Mouse (Mus musculus) limb, embryonic 14.5 days (tissue): ENCODE data around the gene Tmc2. TPM values are rescaled to one million over a fixed set of nuclear protein-coding genes. Genes with fewer than 3 reads are reported as not detected.

ENCODE experiments used
- ATAC-seq: fragments of 200-750 bp; cut with Nextera tagmentation; 2 replicates; pipeline ENCODE4 v1.8.0; 2017; ENCODE audit warnings: low read depth, moderate number of reproducible peaks, moderate TSS enrichment; ENCODE audit not compliant: low FRiP score
- DNase-seq: peaks from one replicate; pipeline ENCODE4 v3.0.0-alpha.2; 2015; ENCODE audit warnings: low spot score
- H3K27ac ChIP-seq: fragments of 300-500 bp; sonication (generic); replicated peaks from 2 replicates; pipeline ENCODE4 v1.5.1; 2014; ENCODE audit warnings: low read depth, mild to moderate bottlenecking, low read length, moderate library complexity, mixed read lengths
- H3K27me3 ChIP-seq: fragments of 300-500 bp; sonication (generic); 2 replicates; pipeline ENCODE4 v1.6.1; 2014; ENCODE audit warnings: low read length, mixed read lengths; ENCODE audit not compliant: control insufficient read depth, insufficient read depth
- H3K36me3 ChIP-seq: fragments of 300-500 bp; sonication (generic); 2 replicates; pipeline ENCODE4 v1.6.1; 2014; ENCODE audit warnings: mild to moderate bottlenecking, low read length, moderate library complexity, mixed read lengths; ENCODE audit not compliant: control insufficient read depth, insufficient read depth
- H3K4me1 ChIP-seq: fragments of 300-500 bp; sonication (generic); 2 replicates; pipeline ENCODE4 v1.6.1; 2014; ENCODE audit warnings: antibody characterized with exemption, low read length, mixed read lengths; ENCODE audit not compliant: control insufficient read depth, insufficient read depth
- H3K4me2 ChIP-seq: fragments of 300-500 bp; sonication (generic); replicated peaks from 2 replicates; pipeline ENCODE4 v1.6.1; 2014; ENCODE audit warnings: low read depth, mild to moderate bottlenecking, low read length, moderate library complexity; ENCODE audit not compliant: severe bottlenecking
- H3K4me3 ChIP-seq: fragments of 300-500 bp; sonication (generic); replicated peaks from 2 replicates; pipeline ENCODE4 v1.5.1; 2014; ENCODE audit warnings: low read length
- H3K9ac ChIP-seq: fragments of 300-500 bp; sonication (generic); 2 replicates; pipeline ENCODE4 v1.6.1; 2014; ENCODE audit warnings: mild to moderate bottlenecking, low read depth, low read length, moderate library complexity; ENCODE audit not compliant: severe bottlenecking
- H3K9me3 ChIP-seq: fragments of 300-500 bp; sonication (generic); 2 replicates; pipeline ENCODE4 v1.6.1; 2016; ENCODE audit warnings: low read length; ENCODE audit not compliant: control insufficient read depth
- POLR2A ChIP-seq: fragments of 200-500 bp; IDR thresholded peaks from 2 replicates; pipeline ENCODE4 v1.8.0; 2012; ENCODE audit warnings: inconsistent platforms, mild to moderate bottlenecking, moderate library complexity, borderline replicate concordance; ENCODE audit not compliant: insufficient read depth, insufficient read length; ENCODE audit errors: extremely low read depth
- WGBS: fragments of 180-500 bp; shearing (Covaris S2); extraction: QIAGEN DNeasy Blood & Tissue Kit; methylation state at CpG from one replicate; pipeline ENCODE4 v1.1.7; 2014; 5-methylcytosine and 5-hydroxymethylcytosine counted together
- polyA plus RNA-seq, 2 experiments: library from polyadenylated mRNA; depleted of rRNA in 1 of 2; stranded (reverse) in 1 of 2; unstranded in 1 of 2; fragments of >200 nt; fragmentation: Nextera tagmentation in 1 of 2; extraction: Ambion mirVana in 1 of 2; gene quantifications; 2 replicates each; pipeline versions ENCODE4 v1.2.1 to v1.2.3; 2012 to 2014

The Tmc2 gene
- polyA plus RNA-seq, 2 experiments, result 0.04 TPM; not detected in 1

DNA sequence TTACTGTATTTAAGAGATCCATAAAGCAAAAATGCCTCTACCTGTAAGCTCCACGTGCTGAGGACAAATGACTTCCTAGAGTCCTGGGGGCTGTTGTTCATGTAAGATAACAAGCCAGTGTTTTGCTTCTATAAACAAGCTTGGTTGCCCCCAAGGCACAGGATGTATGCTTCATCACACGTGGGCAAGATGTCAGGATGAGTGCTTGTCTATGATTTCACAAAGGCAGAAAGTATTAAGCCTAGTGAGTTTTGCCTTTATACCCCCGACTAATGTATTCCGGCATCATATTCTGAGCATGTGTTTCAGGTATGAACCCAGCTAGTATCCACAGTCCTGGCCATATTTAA, 36.9 kb upstream of the Tmc2 start:
- ATAC-seq (no peak), DNase-seq (no peak)
- no peak for TF ChIP-seq POLR2A
- Histone ChIP-seq H3K9me3 (no peaks in the 10 kb centered on the region), H3K36me3 (no peaks in the 10 kb centered on the region), H3K4me2 (no peak overlapping the region), H3K9ac (no peak overlapping the region), H3K4me3 (no peak overlapping the region), H3K4me1 (no peaks in the 10 kb centered on the region), H3K27ac (no peak overlapping the region), H3K27me3 (no peaks in the 10 kb centered on the region)
- 64% methylated on average over 4 of the region's 4 CpGs for WGBS

DNA sequence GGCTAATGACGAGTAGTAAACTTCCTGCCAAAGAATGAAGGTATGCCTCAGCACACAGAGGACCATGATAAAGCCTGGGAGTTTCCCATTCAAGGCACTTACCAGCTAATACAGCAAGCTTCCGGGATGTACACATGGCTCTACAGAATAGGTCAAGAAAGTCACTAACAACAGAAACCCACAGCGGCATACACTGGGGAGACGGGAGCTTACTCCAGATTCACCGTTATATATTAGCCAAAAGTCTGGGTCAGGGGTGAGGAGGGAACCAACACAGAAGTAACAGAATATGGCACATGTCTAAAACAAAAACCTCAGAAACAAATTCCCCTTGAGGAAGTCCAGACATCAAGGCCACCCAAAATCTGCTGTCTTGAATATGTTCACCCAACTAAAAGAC, 32.3 kb upstream of the Tmc2 start:
- no peaks in the 10 kb centered on the region for H3K27me3 ChIP-seq
- H3K4me3 ChIP-seq, result no peak overlapping the region
- no peak overlapping the region for H3K9ac ChIP-seq
- peaks cover 13% of the 10 kb centered on the region for H3K36me3 ChIP-seq
- TF ChIP-seq POLR2A, result no peak
- no peaks in the 10 kb centered on the region for H3K4me1 ChIP-seq
- WGBS, result 83% methylated on average over 5 of the region's 5 CpGs
- DNase-seq (no peak), ATAC-seq (no peak)
- H3K9me3 ChIP-seq, result no peaks in the 10 kb centered on the region
- no peak overlapping the region for H3K4me2 ChIP-seq
- H3K27ac ChIP-seq, result no peak overlapping the region

DNA sequence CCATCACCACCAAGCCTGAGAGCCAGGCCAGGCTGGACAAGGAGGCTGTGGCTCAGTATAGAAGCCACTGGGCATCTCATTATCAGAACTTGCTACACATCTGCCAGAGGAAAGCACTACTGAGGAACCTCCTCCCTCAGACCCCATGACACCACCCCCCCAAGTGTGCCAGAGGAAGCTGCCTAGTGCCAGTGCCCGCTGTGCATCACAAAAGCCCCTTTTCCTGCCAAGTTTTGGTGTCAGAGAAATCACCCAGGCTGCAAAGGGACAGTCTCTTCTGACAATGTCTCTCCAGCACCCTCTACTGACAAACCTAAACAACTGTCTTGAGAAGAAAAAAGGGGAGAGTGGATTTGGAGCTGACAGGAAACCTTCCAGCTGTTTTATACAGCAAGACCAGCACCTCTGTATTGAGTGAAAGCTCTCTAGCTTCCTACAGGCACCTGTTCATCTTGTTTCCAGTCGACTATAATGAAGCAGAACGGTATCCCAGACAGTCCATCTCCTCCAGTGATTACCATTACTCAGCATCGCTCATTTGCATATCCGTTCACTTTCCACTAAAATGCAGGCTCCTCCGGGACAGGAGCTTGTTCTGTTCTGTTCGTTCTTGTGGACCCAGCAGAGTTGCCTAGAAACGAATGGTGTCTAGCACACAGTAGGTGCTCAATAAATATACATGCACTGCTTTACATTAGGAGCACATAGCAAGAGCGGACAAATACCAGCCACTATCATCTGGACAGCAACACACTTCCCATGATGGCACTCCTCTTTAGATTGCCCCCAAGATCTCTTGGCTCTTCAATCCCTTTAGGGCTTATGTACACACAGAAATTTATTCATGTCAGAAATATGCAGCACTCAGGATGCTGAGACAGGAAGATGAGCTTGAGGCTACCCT, 28.4 kb upstream of the Tmc2 start:
- H3K9ac ChIP-seq, result no peak overlapping the region
- peaks cover 41% of the 10 kb centered on the region for H3K36me3 ChIP-seq
- H3K4me2 ChIP-seq, result no peak overlapping the region
- TF ChIP-seq POLR2A, result no peak
- WGBS, result 73% methylated on average over 9 of the region's 9 CpGs
- no peak overlapping the region for H3K27ac ChIP-seq
- no peaks in the 10 kb centered on the region for H3K4me1 ChIP-seq
- no peaks in the 10 kb centered on the region for H3K9me3 ChIP-seq
- DNase-seq, result peak; percentile 35
- no peak for ATAC-seq
- no peak overlapping the region for H3K4me3 ChIP-seq
- no peaks in the 10 kb centered on the region for H3K27me3 ChIP-seq

DNA sequence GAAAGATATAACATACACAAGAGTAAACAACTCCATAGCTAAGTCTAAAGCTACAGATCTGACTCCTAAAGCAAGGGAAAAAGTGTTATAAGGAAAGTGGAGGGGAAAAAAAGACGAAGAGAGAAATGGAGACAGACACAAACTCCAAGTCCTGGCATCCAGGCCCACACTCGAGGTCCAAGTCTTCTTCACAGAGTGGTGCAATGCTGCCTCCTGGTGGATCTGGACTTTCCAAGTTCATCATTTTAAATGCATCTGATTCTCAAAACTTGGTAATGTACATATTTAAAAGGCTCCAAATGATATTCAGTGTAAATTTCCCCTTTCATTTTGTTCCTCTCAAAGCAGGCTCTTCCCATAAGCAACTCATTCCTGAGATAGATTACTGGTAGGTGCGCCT, 27.1 kb upstream of the Tmc2 start:
- Histone ChIP-seq H3K27me3 (no peaks in the 10 kb centered on the region), H3K4me3 (no peak overlapping the region), H3K36me3 (peaks cover 54% of the 10 kb centered on the region), H3K27ac (no peak overlapping the region), H3K9ac (no peak overlapping the region), H3K4me1 (no peaks in the 10 kb centered on the region), H3K4me2 (no peak overlapping the region), H3K9me3 (no peaks in the 10 kb centered on the region)
- WGBS, result 50% methylated on average over 3 of the region's 3 CpGs
- no peak for ATAC-seq
- peak; percentile 52 for DNase-seq
- no peak for TF ChIP-seq POLR2A

- Histone ChIP-seq H3K4me1 (peaks cover 2% of the 10 kb centered on the region), H3K27me3 (no peaks in the 10 kb centered on the region), H3K36me3 (peaks cover 80% of the 10 kb centered on the region), H3K9ac (no peak overlapping the region), H3K4me3 (no peak overlapping the region), H3K9me3 (no peaks in the 10 kb centered on the region), H3K4me2 (no peak overlapping the region), H3K27ac (no peak overlapping the region)
- TF ChIP-seq POLR2A, result no peak
- 53% methylated on average over 2 of the region's 2 CpGs for WGBS
- no peak for ATAC-seq
- DNase-seq, result no peak
Measured at GRCm38 (mm10) chr2:130171674-130172073, 23.3 kb upstream of the Tmc2 start.
